Mouse (Mus musculus): ENCODE measurements around the gene Abcc9. TPM values are rescaled to one million over a fixed set of nuclear protein-coding genes. Genes with fewer than 3 reads are reported as not detected.

The Abcc9 gene
- total and polyA plus RNA-seq, 3 experiments: not detected

DNA sequence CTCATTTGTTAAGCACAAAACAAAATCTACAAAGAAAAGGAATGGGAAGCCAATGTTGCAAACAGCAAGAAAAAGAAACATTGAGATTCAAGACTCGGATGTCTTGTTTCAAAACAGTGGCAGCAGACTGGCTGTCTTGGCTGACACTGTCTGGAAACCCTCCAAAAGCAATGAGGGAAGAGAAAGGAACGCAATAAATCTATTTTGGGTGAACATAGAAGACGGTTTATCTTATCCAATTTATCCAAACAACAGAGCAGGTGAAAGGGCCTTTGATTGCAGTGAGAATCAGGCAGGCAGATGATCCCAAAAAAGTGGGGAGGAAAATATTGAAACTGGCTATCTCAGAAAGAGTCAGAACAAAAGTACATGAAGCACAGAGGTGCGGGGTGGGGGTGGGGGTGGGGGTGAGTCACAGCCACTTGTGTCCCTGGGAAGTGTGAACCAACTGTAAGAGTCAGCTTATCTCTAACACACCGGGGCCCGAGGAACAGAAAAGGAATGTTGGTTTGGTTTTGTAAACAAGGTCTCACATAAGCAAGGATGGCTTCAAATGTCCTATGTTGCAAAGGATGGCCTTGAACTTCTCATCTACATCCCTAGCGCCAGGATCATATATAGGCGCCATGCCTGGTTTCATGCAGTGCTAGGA is 46.1 kb upstream of the Abcc9 start:
- in situ Hi-C loops (cut with MboI; ENCODE audit: low pct_ligation_motif_present, low pct_unique_long_range_greater_than_20kb, low sequenced_read_pairs): loop anchor here (25.0 kb wide), 1 partner anchor 1261 kb away; no protein-coding TSS in a partner anchor
- Histone ChIP-seq H3K79me2 (replicated peaks; ENCODE audit: control insufficient read depth, extremely low read depth, insufficient read depth, poor library complexity, severe bottlenecking) (no peaks in the 10 kb centered on the region), H3K4me2 (ENCODE audit: insufficient read depth, low read depth, poor library complexity, severe bottlenecking) (no peak overlapping the region), H3K4me3 (replicated peaks in 1 of 3; ENCODE audit: low read depth in 2 of 3, low read length in 2 of 3, poor library complexity in 1 of 3) (no peak overlapping the region), H3K4me1 (ENCODE audit: control insufficient read depth in 1 of 2, insufficient read depth in 2 of 2) (peaks cover 10 to 23% of the 10 kb centered on the region in 2 experiments), H3K27me3 (replicated peaks) (peaks cover 1% of the 10 kb centered on the region), H3K9ac (ENCODE audit: insufficient read depth, low read depth) (no peak overlapping the region), H3K36me3 (replicated peaks in 1 of 2; ENCODE audit: control insufficient read depth in 1 of 2, insufficient read depth in 1 of 2, low read length in 1 of 2) (no peaks in the 10 kb centered on the region), H3K27ac (ENCODE audit: insufficient read depth, low read depth) (no peak overlapping the region), H3K9me3 (replicated peaks; ENCODE audit: low read length) (no peaks in the 10 kb centered on the region)
- no peak for TF ChIP-seq EP300 (IDR thresholded peaks at IDR 0.05; ENCODE audit: low read length)
- no peak for TF ChIP-seq BHLHE40 (IDR thresholded peaks at IDR 0.05; ENCODE audit: low read depth, low read length)
- no peak for TF ChIP-seq E2F4 (IDR thresholded peaks at IDR 0.05; ENCODE audit: insufficient replicate concordance, low read depth, low read length)
- TF ChIP-seq JUND (conservative IDR thresholded peaks at IDR 0.05; ENCODE audit: low read depth, low read length): no peak
- no peak for TF ChIP-seq RCOR1 (conservative IDR thresholded peaks at IDR 0.05; ENCODE audit: low read depth, low read length)
- no peak for DNase-seq (ENCODE audit: extremely low read depth)
- dilution Hi-C loops (cut with MboI; ENCODE audit: extremely low pct_ligation_motif_present, extremely low pct_unique_long_range_greater_than_20kb, low sequenced_read_pairs): no loop called here

DNA sequence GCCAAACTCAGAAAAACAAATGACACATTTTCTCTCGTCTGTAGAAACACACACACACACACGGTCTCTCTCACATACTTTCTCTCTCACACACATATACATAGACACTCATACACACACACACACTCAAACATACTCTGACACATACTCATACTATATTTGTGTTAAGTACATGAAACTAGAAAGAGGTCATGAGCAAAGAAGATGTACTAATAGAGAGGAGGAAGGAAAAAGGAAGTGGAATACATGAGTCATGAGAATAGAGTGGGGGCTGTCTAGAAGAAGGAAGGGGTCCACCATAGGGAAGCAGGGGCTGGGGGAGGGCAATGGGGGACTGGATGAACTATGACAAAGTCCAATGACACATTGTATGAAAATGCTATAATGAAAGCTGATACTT is 45.0 kb upstream of the Abcc9 start:
- TF ChIP-seq USF2 (conservative IDR thresholded peaks at IDR 0.05; ENCODE audit: low read depth, low read length): no peak
- TF ChIP-seq TCF12 (IDR thresholded peaks at IDR 0.05; ENCODE audit: low read depth, low read length): 0 out of 2 replicates have a peak, but pooled peaks have one; percentile 20
- TF ChIP-seq JUN (IDR thresholded peaks at IDR 0.05; ENCODE audit: insufficient read depth, low read depth, low read length): peak; percentile 81; the same call in 1 of the 2 replicates
- no peak for TF ChIP-seq BHLHE40 (IDR thresholded peaks at IDR 0.05; ENCODE audit: low read depth, low read length)
- TF ChIP-seq ETS1 (conservative IDR thresholded peaks at IDR 0.05; ENCODE audit: low read depth, low read length): peak; percentile 52; the same call in 1 of the 2 replicates
- TF ChIP-seq NRF1 (IDR thresholded peaks at IDR 0.05; ENCODE audit: low read depth, low read length): no peak
- TF ChIP-seq USF1 (IDR thresholded peaks at IDR 0.05; ENCODE audit: low read depth, low read length): no peak
- TF ChIP-seq E2F4 (IDR thresholded peaks at IDR 0.05; ENCODE audit: insufficient replicate concordance, low read depth, low read length): no peak
- TF ChIP-seq ZNF384 (IDR thresholded peaks at IDR 0.05; ENCODE audit: low read depth, low read length): no peak
- TF ChIP-seq JUND (conservative IDR thresholded peaks at IDR 0.05; ENCODE audit: low read depth, low read length): peak; percentile 83
- no peak for TF ChIP-seq ZMIZ1 (IDR thresholded peaks at IDR 0.05; ENCODE audit: low read depth, low read length)
- no peak for TF ChIP-seq MYC (IDR thresholded peaks at IDR 0.05; ENCODE audit: low read depth, low read length)
- peak; percentile 71 for TF ChIP-seq IRF4 (IDR thresholded peaks at IDR 0.05; ENCODE audit: low read depth, low read length)
- TF ChIP-seq HCFC1 (IDR thresholded peaks at IDR 0.05; ENCODE audit: low read depth, low read length): no peak
- no peak for TF ChIP-seq KAT2A (IDR thresholded peaks at IDR 0.05; ENCODE audit: insufficient replicate concordance, low read length)
- peak; percentile 89 for TF ChIP-seq EP300 (IDR thresholded peaks at IDR 0.05; ENCODE audit: low read length)
- 0 out of 2 replicates have a peak, but pooled peaks have one; percentile 13 for TF ChIP-seq CHD2 (IDR thresholded peaks at IDR 0.05; ENCODE audit: low read length)
- no peak for TF ChIP-seq CHD1 (IDR thresholded peaks at IDR 0.05; ENCODE audit: low read depth, low read length)
- no peak for TF ChIP-seq CTCF (conservative IDR thresholded peaks at IDR 0.05 in 1 of 2, IDR thresholded peaks at IDR 0.05 in 1 of 2; ENCODE audit: low read depth in 2 of 2, low read length in 2 of 2)
- TF ChIP-seq RCOR1 (conservative IDR thresholded peaks at IDR 0.05; ENCODE audit: low read depth, low read length): no peak
- Histone ChIP-seq H3K27ac (ENCODE audit: insufficient read depth, low read depth) (no peak overlapping the region; the same call in 1 of the 2 replicates), H3K36me3 (replicated peaks in 1 of 2; ENCODE audit: control insufficient read depth in 1 of 2, insufficient read depth in 1 of 2, low read length in 1 of 2) (no peaks in the 10 kb centered on the region), H3K9ac (ENCODE audit: insufficient read depth, low read depth) (peak overlapping the region; percentile 43), H3K27me3 (replicated peaks) (no peaks in the 10 kb centered on the region), H3K4me3 (replicated peaks in 1 of 3; ENCODE audit: low read depth in 2 of 3, low read length in 2 of 3, poor library complexity in 1 of 3) (no peak overlapping the region), H3K79me2 (replicated peaks; ENCODE audit: control insufficient read depth, extremely low read depth, insufficient read depth, poor library complexity, severe bottlenecking) (no peaks in the 10 kb centered on the region), H3K9me3 (replicated peaks; ENCODE audit: low read length) (no peaks in the 10 kb centered on the region), H3K4me1 (ENCODE audit: control insufficient read depth in 1 of 2, insufficient read depth in 2 of 2) (peaks cover 10 to 17% of the 10 kb centered on the region in 2 experiments), H3K4me2 (ENCODE audit: insufficient read depth, low read depth, poor library complexity, severe bottlenecking) (peak overlapping the region; percentile 62)
- in situ Hi-C loops (cut with MboI; ENCODE audit: low pct_ligation_motif_present, low pct_unique_long_range_greater_than_20kb, low sequenced_read_pairs): loop anchor here (25.0 kb wide), 1 partner anchor 1260 kb away; no protein-coding TSS in a partner anchor
- peak; percentile 46 for DNase-seq (ENCODE audit: extremely low read depth)
- dilution Hi-C loops (cut with MboI; ENCODE audit: extremely low pct_ligation_motif_present, extremely low pct_unique_long_range_greater_than_20kb, low sequenced_read_pairs): no loop called here
